Mouse (Mus musculus) forebrain, embryonic 12.5 days (tissue): ENCODE data around the gene Olfr957. TPM values are rescaled to one million over a fixed set of nuclear protein-coding genes. Genes with fewer than 3 reads are reported as not detected.

Experiments used
- ATAC-seq: fragments of 200-750 bp; cut with Nextera tagmentation; 2 replicates; pipeline ENCODE4 v1.8.0; 2017; ENCODE audit warnings: moderate TSS enrichment; ENCODE audit not compliant: low FRiP score
- H3K27ac ChIP-seq: fragments of 300-500 bp; sonication (generic); 2 replicates; pipeline ENCODE4 v1.5.1; 2016; ENCODE audit warnings: mild to moderate bottlenecking
- H3K27me3 ChIP-seq: fragments of 300-500 bp; sonication (generic); 2 replicates; pipeline ENCODE4 v1.6.1; 2016; ENCODE audit warnings: mild to moderate bottlenecking
- H3K36me3 ChIP-seq: fragments of 300-500 bp; sonication (generic); replicated peaks from 2 replicates; pipeline ENCODE4 v1.6.1; 2016; ENCODE audit warnings: mild to moderate bottlenecking
- H3K4me1 ChIP-seq: fragments of 300-500 bp; sonication (generic); 2 replicates; pipeline ENCODE4 v1.6.1; 2016
- H3K4me2 ChIP-seq: fragments of 300-500 bp; sonication (generic); 2 replicates; pipeline ENCODE4 v1.6.1; 2016; ENCODE audit warnings: mild to moderate bottlenecking, moderate library complexity
- H3K4me3 ChIP-seq: fragments of 300-500 bp; sonication (generic); replicated peaks from 2 replicates; pipeline ENCODE4 v1.5.1; 2016; ENCODE audit warnings: mild to moderate bottlenecking
- H3K9ac ChIP-seq: fragments of 300-500 bp; sonication (generic); 2 replicates; pipeline ENCODE4 v1.6.1; 2016; ENCODE audit warnings: mild to moderate bottlenecking
- H3K9me3 ChIP-seq: fragments of 300-500 bp; sonication (generic); 2 replicates; pipeline ENCODE4 v1.6.1; 2016
- WGBS: fragments of 180-500 bp; shearing (Covaris S2); methylation state at CpG from one replicate; pipeline ENCODE4 v1.1.7; 2016; 5-methylcytosine and 5-hydroxymethylcytosine counted together
- polyA plus RNA-seq: library from polyadenylated mRNA; unstranded; fragments of >200 nt; fragmentation: Nextera tagmentation; extraction: Ambion mirVana; gene quantifications from 2 replicates; pipeline ENCODE4 v1.2.1, GENCODE M21; 2016

Olfr957 gene
- polyA plus RNA-seq = 0.13 TPM in 1 of 2 replicates, not detected in the other

GRCm38 (mm10) chr9:39515531-39515930 is at the start of gene Olfr957:
TSS of gene Olfr957 (minus strand) at chr9:39515809.
- no peak for ATAC-seq
- Histone ChIP-seq H3K27me3 (no peaks in the 10 kb centered on the region), H3K27ac (no peak within 1 kb of the TSS), H3K36me3 (no peaks in the 10 kb centered on the region), H3K4me2 (no peak within 1 kb of the TSS), H3K4me1 (no peaks in the 10 kb centered on the region), H3K4me3 (no peak within 1 kb of the TSS), H3K9me3 (no peaks in the 10 kb centered on the region), H3K9ac (no peak within 1 kb of the TSS)
- 73% methylated on average over 3 of the region's 3 CpGs for WGBS

DNA sequence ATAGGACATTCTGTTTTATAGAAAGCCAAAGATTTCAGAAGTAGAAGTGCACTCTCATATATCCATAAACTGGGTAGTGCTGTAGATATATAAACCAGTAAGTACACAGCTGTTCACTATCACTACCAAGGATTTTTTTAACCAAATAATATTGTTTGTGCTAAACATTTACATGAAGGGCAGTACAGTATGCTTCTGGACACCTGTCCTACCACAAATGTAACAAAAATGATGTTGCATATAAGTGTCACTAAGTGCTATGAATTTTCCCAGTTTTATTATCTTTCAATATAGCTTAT is 42.7 kb upstream of the Olfr957 start:
- peaks cover 9% of the 10 kb centered on the region for H3K4me1 ChIP-seq
- no peak overlapping the region for H3K4me3 ChIP-seq
- H3K9me3 ChIP-seq = no peaks in the 10 kb centered on the region
- H3K36me3 ChIP-seq = no peaks in the 10 kb centered on the region
- peak; percentile 58 for ATAC-seq
- H3K27ac ChIP-seq = peak overlapping the region; percentile 84; the same call in 1 of the 2 replicates
- H3K4me2 ChIP-seq = no peak overlapping the region
- H3K27me3 ChIP-seq = no peaks in the 10 kb centered on the region
- H3K9ac ChIP-seq = no peak overlapping the region

DNA sequence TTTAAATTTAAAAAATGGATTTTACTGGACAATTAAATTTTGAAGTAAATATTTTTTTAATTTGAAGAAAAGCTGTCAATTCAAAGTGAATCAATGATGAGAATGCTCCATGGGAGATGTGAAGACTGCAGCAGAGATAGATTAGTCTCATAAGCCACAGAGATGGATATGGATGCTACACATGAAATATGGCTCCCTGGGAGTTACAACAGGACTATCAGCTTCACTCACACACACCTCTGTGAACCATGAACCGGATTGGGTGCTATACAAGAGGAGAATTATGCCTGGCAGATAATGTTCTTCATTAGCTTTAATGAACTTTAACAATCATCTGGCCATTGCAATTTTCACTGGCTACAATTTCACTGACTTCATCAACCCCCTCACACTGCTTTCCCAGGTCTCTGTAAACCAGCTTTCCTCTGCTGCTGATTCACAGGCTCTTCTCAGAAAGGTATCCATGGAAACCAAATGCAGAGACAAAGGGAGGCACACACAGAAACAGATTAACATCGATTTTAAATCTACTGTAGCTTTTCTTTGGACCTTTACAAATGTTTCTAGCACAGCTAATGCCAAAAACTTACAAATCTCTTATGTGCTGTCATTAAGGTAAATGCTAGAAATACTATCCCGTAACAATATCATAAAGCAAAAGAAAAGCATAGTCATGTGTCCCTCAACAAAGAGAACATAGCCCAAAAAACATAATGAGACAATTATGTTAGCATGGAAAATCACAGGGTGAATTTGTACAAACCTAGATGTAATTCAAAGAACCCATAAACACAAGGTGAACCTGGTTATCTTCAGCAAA is 42.1 kb upstream of the Olfr957 start:
- H3K4me2 ChIP-seq = peak overlapping the region; percentile 21
- ATAC-seq = peak; percentile 92
- H3K27ac ChIP-seq = peak overlapping the region; percentile 84
- no peaks in the 10 kb centered on the region for H3K36me3 ChIP-seq
- no peak overlapping the region for H3K4me3 ChIP-seq
- H3K9me3 ChIP-seq = no peaks in the 10 kb centered on the region
- no peak overlapping the region for H3K9ac ChIP-seq
- peaks cover 9% of the 10 kb centered on the region for H3K4me1 ChIP-seq
- no peaks in the 10 kb centered on the region for H3K27me3 ChIP-seq
- 29% methylated on average over 3 of the region's 3 CpGs for WGBS

- H3K27ac ChIP-seq = no peak within 1 kb of the TSS
- peaks cover 9% of the 10 kb centered on the region for H3K4me1 ChIP-seq
- WGBS = 72% methylated on average over 2 of the region's 2 CpGs
- ATAC-seq = no peak
- no peak within 1 kb of the TSS for H3K9ac ChIP-seq
- no peak within 1 kb of the TSS for H3K4me2 ChIP-seq
- no peak within 1 kb of the TSS for H3K4me3 ChIP-seq
- no peaks in the 10 kb centered on the region for H3K9me3 ChIP-seq
- no peaks in the 10 kb centered on the region for H3K27me3 ChIP-seq
- no peaks in the 10 kb centered on the region for H3K36me3 ChIP-seq
These were observed 38.3 kb upstream of the Olfr957 start, which contains the start of gene Olfr958 for GRCm38 (mm10) chr9:39553946-39554345. TSS of gene Olfr958 (minus strand) at chr9:39554054.

DNA sequence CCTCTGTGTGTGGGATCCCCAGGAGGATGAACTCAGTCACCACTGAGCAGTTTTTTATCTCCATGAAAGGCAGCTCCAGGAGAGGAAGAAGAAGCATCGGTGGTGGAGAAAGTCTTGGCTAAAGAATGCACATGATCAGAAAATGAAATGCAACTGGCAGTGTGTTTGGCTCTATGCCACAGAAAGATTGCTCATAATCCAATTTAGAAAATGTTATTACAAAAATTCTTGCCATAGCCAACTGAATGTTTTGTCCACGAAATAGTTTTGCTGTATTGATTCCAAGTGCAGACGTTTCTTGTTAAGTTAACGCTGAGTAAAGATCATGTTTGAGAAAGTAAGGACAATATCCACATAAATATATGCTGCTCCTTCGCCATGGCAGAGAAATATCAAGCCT is 35.2 kb upstream of the Olfr957 start:
- Histone ChIP-seq H3K36me3 (no peaks in the 10 kb centered on the region), H3K27me3 (no peaks in the 10 kb centered on the region), H3K4me3 (no peak overlapping the region), H3K4me2 (no peak overlapping the region), H3K9ac (no peak overlapping the region), H3K27ac (no peak overlapping the region), H3K4me1 (no peaks in the 10 kb centered on the region), H3K9me3 (no peaks in the 10 kb centered on the region)
- WGBS = 83% methylated on average over 5 of the region's 5 CpGs
- no peak for ATAC-seq

DNA sequence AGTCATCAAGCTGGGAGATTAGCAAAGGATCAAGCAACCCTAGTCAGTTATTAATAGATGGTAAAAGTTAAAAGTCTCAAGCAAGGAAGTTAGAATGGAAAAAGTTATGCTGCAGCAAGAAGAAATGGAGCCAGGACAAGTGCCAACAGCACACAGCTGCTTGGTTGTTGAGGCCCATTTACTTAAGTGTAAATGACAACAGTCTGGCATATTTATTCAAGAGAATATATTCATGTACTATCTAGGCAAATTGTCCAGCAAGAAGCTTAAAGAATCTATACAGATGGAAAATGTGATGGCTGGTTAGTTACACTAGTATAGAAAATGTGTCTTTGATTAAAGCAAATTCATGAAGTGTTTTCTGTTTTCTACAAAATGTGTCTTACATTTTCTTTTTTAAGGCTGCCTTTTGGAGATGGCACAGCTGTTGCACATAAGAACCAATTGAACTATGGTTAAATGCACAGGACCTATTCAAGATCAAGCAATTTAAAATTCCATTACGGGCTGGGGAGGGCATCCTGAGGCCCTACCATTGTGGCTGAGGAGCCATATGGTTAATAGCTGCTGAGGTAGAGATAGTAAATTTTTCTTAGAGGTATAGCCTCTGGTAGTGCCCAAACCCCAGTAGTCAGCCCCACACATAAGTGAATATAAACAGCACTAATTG is 8.1 kb upstream of the Olfr957 start:
- no peaks in the 10 kb centered on the region for H3K36me3 ChIP-seq
- no peak overlapping the region for H3K4me2 ChIP-seq
- no peaks in the 10 kb centered on the region for H3K4me1 ChIP-seq
- no peak overlapping the region for H3K27ac ChIP-seq
- H3K27me3 ChIP-seq = no peaks in the 10 kb centered on the region
- no peaks in the 10 kb centered on the region for H3K9me3 ChIP-seq
- no peak for ATAC-seq
- 67% methylated on average over 1 of the region's 1 CpGs for WGBS
- H3K4me3 ChIP-seq = no peak overlapping the region
- H3K9ac ChIP-seq = no peak overlapping the region

DNA sequence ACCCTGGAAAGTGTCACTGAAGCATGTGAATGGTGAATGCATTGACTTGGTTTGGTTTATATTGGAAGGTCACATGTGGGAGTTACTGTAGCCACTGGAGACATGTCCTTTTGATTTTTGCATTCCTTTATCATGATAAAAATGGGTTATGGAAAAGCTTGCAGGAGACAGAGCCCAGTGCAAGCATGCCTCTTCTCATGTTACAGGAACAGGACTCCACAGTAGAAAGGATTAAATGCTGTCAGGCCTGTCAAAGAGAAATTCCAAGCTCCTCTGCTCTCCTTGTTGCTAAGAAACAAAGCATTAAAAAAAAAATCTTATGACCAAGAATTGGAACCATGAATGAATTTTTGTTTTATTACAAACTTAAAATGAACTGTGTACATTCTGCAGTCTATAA is 3.0 kb upstream of the Olfr957 start:
- H3K27me3 ChIP-seq = no peaks in the 10 kb centered on the region
- no peak overlapping the region for H3K4me3 ChIP-seq
- H3K9me3 ChIP-seq = no peaks in the 10 kb centered on the region
- no peak overlapping the region for H3K9ac ChIP-seq
- no peak overlapping the region for H3K27ac ChIP-seq
- no peak for ATAC-seq
- H3K36me3 ChIP-seq = no peaks in the 10 kb centered on the region
- no peaks in the 10 kb centered on the region for H3K4me1 ChIP-seq
- no peak overlapping the region for H3K4me2 ChIP-seq

- no peak overlapping the region for H3K9ac ChIP-seq
- no peaks in the 10 kb centered on the region for H3K36me3 ChIP-seq
- 84% methylated on average over 9 of the region's 9 CpGs for WGBS
- ATAC-seq = no peak; the same call in 1 of the 2 replicates
- no peaks in the 10 kb centered on the region for H3K4me1 ChIP-seq
- H3K27ac ChIP-seq = no peak overlapping the region
- H3K4me2 ChIP-seq = no peak overlapping the region
- H3K27me3 ChIP-seq = no peaks in the 10 kb centered on the region
- H3K9me3 ChIP-seq = no peaks in the 10 kb centered on the region
- no peak overlapping the region for H3K4me3 ChIP-seq
These were observed 6.2 kb downstream of the Olfr957 start for GRCm38 (mm10) chr9:39509412-39509811.

DNA sequence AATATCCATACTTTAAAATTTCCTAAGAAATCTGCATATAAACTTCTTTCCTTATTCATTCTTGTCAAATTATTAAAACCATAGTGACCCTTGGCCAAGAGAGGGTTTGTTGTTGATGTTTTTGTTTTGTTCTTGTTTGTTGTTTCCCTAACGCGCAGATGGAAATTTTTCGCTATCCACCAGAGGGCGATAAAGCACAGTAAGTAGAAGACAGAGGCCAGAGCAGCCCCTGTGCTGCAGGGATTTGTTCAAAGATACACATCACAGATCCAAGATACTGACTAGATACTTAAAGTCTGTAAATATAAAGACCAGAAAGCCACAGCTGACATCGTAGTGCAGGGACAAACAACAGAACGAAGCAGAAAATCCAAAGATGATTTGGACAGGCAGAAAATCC is 6.6 kb downstream of the Olfr957 start:
- Histone ChIP-seq H3K4me2 (no peak overlapping the region), H3K27me3 (no peaks in the 10 kb centered on the region), H3K9me3 (no peaks in the 10 kb centered on the region), H3K4me3 (no peak overlapping the region), H3K36me3 (no peaks in the 10 kb centered on the region), H3K9ac (no peak overlapping the region), H3K27ac (no peak overlapping the region), H3K4me1 (no peaks in the 10 kb centered on the region)
- 11% methylated on average over 6 of the region's 6 CpGs for WGBS
- peak; percentile 73 for ATAC-seq

DNA sequence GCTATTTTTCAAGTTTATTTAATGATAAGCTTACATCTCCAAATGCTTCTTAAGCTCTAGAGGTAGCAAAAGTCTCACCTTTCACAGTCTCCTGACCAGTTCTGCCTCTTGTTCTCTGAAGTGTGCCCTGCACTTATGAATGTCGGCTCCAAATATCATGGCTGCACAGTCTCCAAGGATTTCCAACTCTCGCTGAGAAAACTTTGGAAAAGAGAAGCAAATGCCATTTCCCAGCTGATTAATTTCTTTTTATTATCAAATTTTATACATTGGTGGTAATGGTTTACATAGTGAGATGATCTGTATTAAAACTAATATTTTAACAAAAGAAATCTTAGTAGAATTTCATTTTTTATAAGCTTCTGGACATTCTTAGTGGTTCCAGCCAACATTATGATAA is 21.7 kb downstream of the Olfr957 start, which contains the start of gene Olfr44:
Gene Olfr44 (minus strand): TSS at position 101 of the 400 bp plus-strand sequence.
- WGBS = 83% methylated on average over 2 of the region's 2 CpGs
- ATAC-seq = no peak

DNA sequence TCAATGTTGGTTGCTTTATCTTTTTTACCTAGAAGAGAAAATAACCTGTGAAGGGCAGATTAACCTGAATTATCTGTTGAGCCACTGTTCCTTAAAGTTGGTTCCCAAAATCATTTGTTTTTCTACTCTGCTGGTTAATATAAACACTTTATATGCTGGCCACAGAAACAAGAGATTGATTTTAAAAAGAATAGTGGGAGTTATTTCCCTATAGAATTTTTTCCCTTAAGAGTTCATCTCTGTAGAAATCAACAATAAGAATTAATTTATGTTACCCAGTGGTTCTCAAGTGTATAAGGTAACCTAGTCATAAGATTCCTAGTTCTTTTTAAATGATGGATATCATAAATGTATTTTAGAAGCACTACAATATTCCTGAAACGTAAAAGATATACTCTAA is 43.8 kb downstream of the Olfr957 start, which contains the start of gene Olfr955:
Gene Olfr955 (minus strand): TSS at position 101 of the 400 bp plus-strand sequence.
- 60% methylated on average over 1 of the region's 1 CpGs for WGBS
- no peaks in the 10 kb centered on the region for H3K27me3 ChIP-seq
- H3K36me3 ChIP-seq = no peaks in the 10 kb centered on the region
- H3K4me1 ChIP-seq = no peaks in the 10 kb centered on the region
- no peak within 1 kb of the TSS for H3K9ac ChIP-seq
- H3K27ac ChIP-seq = no peak within 1 kb of the TSS
- no peak within 1 kb of the TSS for H3K4me2 ChIP-seq
- no peak for ATAC-seq
- H3K9me3 ChIP-seq = no peaks in the 10 kb centered on the region
- H3K4me3 ChIP-seq = no peak within 1 kb of the TSS

More for the DNA sequence above, 21.7 kb downstream of the Olfr957 start, which contains the start of gene Olfr44:
- Histone ChIP-seq H3K27me3 (no peaks in the 10 kb centered on the region), H3K9ac (no peak within 1 kb of the TSS), H3K27ac (no peak within 1 kb of the TSS), H3K4me1 (no peaks in the 10 kb centered on the region), H3K9me3 (no peaks in the 10 kb centered on the region), H3K4me3 (no peak within 1 kb of the TSS), H3K4me2 (no peak within 1 kb of the TSS), H3K36me3 (no peaks in the 10 kb centered on the region)
